Mouse (Mus musculus) cerebellum, postnatal 4 days (tissue): ENCODE measurements around the gene Kif13a.

Source experiments
- DNase-seq, 2 experiments: peaks; one replicate each; pipeline ENCODE4 v3.0.0; 2022; ENCODE audit warnings: low spot score in 2 of 2, mixed read lengths in 1 of 2

Kif13a gene

GRCm38 (mm10) chr13:46921559-46921958, 8.1 kb downstream of the Kif13a start:
- DNase-seq: no peak

GRCm38 (mm10) chr13:46919797-46920196, 9.9 kb downstream of the Kif13a start:
- DNase-seq: no peak

GRCm38 (mm10) chr13:46918509-46918908, 11.2 kb downstream of the Kif13a start:
- no peak for DNase-seq

GRCm38 (mm10) chr13:46911960-46912359, 17.7 kb downstream of the Kif13a start:
- no peak for DNase-seq

- no peak for DNase-seq
These were observed 18.6 kb downstream of the Kif13a start for GRCm38 (mm10) chr13:46911018-46911419.

GRCm38 (mm10) chr13:46909946-46910345, 19.7 kb downstream of the Kif13a start:
- DNase-seq: no peak

GRCm38 (mm10) chr13:46909005-46909565, 20.6 kb downstream of the Kif13a start:
- no peak for DNase-seq

GRCm38 (mm10) chr13:46908387-46908786, 21.3 kb downstream of the Kif13a start:
- DNase-seq: no peak

- DNase-seq: no peak
These were observed 21.8 kb downstream of the Kif13a start for GRCm38 (mm10) chr13:46907861-46908260.

GRCm38 (mm10) chr13:46907115-46907514, 22.6 kb downstream of the Kif13a start:
- no peak for DNase-seq

GRCm38 (mm10) chr13:46905971-46906370, 23.7 kb downstream of the Kif13a start:
- DNase-seq: no peak

GRCm38 (mm10) chr13:46904982-46905621, 24.6 kb downstream of the Kif13a start:
- no peak for DNase-seq

- no peak for DNase-seq
These were observed 27.0 kb downstream of the Kif13a start for GRCm38 (mm10) chr13:46902568-46903255.

GRCm38 (mm10) chr13:46900870-46901555, 28.7 kb downstream of the Kif13a start:
- DNase-seq: no peak

GRCm38 (mm10) chr13:46898837-46899236, 30.8 kb downstream of the Kif13a start:
- no peak for DNase-seq

GRCm38 (mm10) chr13:46898411-46898810, 31.3 kb downstream of the Kif13a start:
- no peak for DNase-seq

GRCm38 (mm10) chr13:46892380-46892779, 37.3 kb downstream of the Kif13a start:
- DNase-seq: no peak

GRCm38 (mm10) chr13:46888150-46888683, 41.5 kb downstream of the Kif13a start:
- DNase-seq: no peak

- no peak for DNase-seq
These were observed 43.0 kb downstream of the Kif13a start for GRCm38 (mm10) chr13:46886497-46887261.

GRCm38 (mm10) chr13:46885759-46886060, 44.0 kb downstream of the Kif13a start:
- DNase-seq: no peak

- DNase-seq: no peak
These were observed 44.5 kb downstream of the Kif13a start for GRCm38 (mm10) chr13:46884898-46885758.
